Mouse (Mus musculus): Measurements from ENCODE around the gene Gm20792. TPM values are rescaled to one million over a fixed set of nuclear protein-coding genes. Genes with fewer than 3 reads are reported as not detected.
"Not testable (repeated sequence)": the region's sequence is repeated elsewhere in the genome, so short reads cannot be mapped to it uniquely, and the experiment has no call there.

Gene Gm20792
- not detected in 2 replicates for polyA plus RNA-seq (2016; fragmentation: Nextera tagmentation; extraction: Ambion mirVana)

DNA sequence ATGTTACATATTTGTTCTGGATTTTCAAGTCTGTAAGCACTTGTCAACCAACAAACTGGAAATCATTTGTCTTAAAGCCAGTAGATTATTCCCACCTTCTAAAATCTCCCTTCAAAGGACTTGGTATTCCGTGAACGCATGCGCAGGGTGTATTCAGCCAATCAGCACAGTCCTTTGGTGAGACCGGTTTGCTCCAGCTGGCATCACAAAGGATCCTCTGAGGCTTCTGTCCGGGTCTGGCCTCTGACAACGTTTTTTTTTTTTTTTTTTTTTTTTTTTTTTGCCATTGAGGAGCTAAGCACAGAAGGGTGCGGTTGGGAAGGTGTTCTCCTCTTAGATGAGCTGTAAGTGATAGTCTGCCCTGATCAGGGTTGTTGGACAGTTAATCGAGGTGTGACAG is at the start of gene Gm20792:
Gene Gm20792 (plus strand): TSS at position 301 of the 400 bp plus-strand sequence.
- not testable (repeated sequence) for H3K4me2 ChIP-seq; H3K4me3 ChIP-seq; H3K9me3 ChIP-seq (replicated peaks); H3K27me3 ChIP-seq (replicated peaks); H3K9ac ChIP-seq; H3K27ac ChIP-seq; H3K36me3 ChIP-seq; ATAC-seq; H3K4me1 ChIP-seq
- no CpG with 5 or more reads among the region's 8 CpGs for WGBS (ENCODE audit: insufficient replicate concordance)
